Mouse (Mus musculus) lung, postnatal 25 days (tissue): ENCODE data around the gene Caln1.

Experiments used
- DNase-seq: peaks from one replicate; pipeline ENCODE4 v3.0.0; 2022; ENCODE audit warnings: low spot score

Caln1 gene

GRCm38 (mm10) chr5:130691349-130691748 lies 322.1 kb downstream of the Caln1 start:
- no peak for DNase-seq

- DNase-seq = no peak
These were observed 330.2 kb downstream of the Caln1 start for GRCm38 (mm10) chr5:130699476-130699875.

GRCm38 (mm10) chr5:130701777-130702176 lies 332.5 kb downstream of the Caln1 start:
- no peak for DNase-seq

- no peak for DNase-seq
These were observed 333.1 kb downstream of the Caln1 start for GRCm38 (mm10) chr5:130702361-130702760.

- DNase-seq = no peak
These were observed 335.6 kb downstream of the Caln1 start for GRCm38 (mm10) chr5:130704866-130705265.

GRCm38 (mm10) chr5:130706202-130706855 lies 337.1 kb downstream of the Caln1 start:
- DNase-seq = no peak

GRCm38 (mm10) chr5:130707755-130708154 lies 338.5 kb downstream of the Caln1 start:
- no peak for DNase-seq

- DNase-seq = no peak
These were observed 339.4 kb downstream of the Caln1 start for GRCm38 (mm10) chr5:130708616-130709015.

GRCm38 (mm10) chr5:130711643-130712042 lies 342.4 kb downstream of the Caln1 start:
- no peak for DNase-seq

GRCm38 (mm10) chr5:130712281-130712680 lies 343.0 kb downstream of the Caln1 start:
- DNase-seq = no peak

- no peak for DNase-seq
These were observed 345.9 kb downstream of the Caln1 start for GRCm38 (mm10) chr5:130715181-130715580.

- no peak for DNase-seq
These were observed 349.1 kb downstream of the Caln1 start for GRCm38 (mm10) chr5:130718385-130718784.

- DNase-seq = no peak
These were observed 372.9 kb downstream of the Caln1 start for GRCm38 (mm10) chr5:130742171-130742570.

GRCm38 (mm10) chr5:130757517-130757916 lies 388.3 kb downstream of the Caln1 start:
- no peak for DNase-seq

GRCm38 (mm10) chr5:130765784-130766183 lies 396.5 kb downstream of the Caln1 start:
- DNase-seq = no peak

GRCm38 (mm10) chr5:130771061-130771741 lies 401.9 kb downstream of the Caln1 start:
- DNase-seq = no peak

GRCm38 (mm10) chr5:130772491-130772890 lies 403.2 kb downstream of the Caln1 start:
- no peak for DNase-seq

GRCm38 (mm10) chr5:130774946-130775345 lies 405.7 kb downstream of the Caln1 start:
- no peak for DNase-seq

GRCm38 (mm10) chr5:130792755-130793452 lies 423.6 kb downstream of the Caln1 start:
- no peak for DNase-seq

GRCm38 (mm10) chr5:130797713-130798112 lies 428.5 kb downstream of the Caln1 start:
- DNase-seq = no peak

- no peak for DNase-seq
These were observed 441.1 kb downstream of the Caln1 start for GRCm38 (mm10) chr5:130810314-130810713.

GRCm38 (mm10) chr5:130810846-130811245 lies 441.6 kb downstream of the Caln1 start:
- no peak for DNase-seq

- no peak for DNase-seq
These were observed 442.0 kb downstream of the Caln1 start for GRCm38 (mm10) chr5:130811266-130811665.
